Mouse (Mus musculus) lung, postnatal 10 days (tissue): ENCODE results near the gene Arl10.

ENCODE experiments used
- DNase-seq: peaks from one replicate; pipeline ENCODE4 v3.0.0; 2021

Arl10 gene

GRCm38 (mm10) chr13:54621155-54621932 is 46.5 kb downstream of the Arl10 start, which contains the start of gene Faf2:
Gene Faf2, plus strand, starts transcription at chr13:54621784.
- DNase-seq: peak; percentile 98

- DNase-seq: peak; percentile 28
Measured at GRCm38 (mm10) chr13:54621960-54622521, 47.2 kb downstream of the Arl10 start.

- DNase-seq: peak; percentile 65
Measured at GRCm38 (mm10) chr13:54629128-54629527, 54.3 kb downstream of the Arl10 start.
